Mouse (Mus musculus) heart, embryonic 12.5 days (tissue): Measurements from ENCODE around the gene Csgalnact2. TPM values are rescaled to one million over a fixed set of nuclear protein-coding genes. Genes with fewer than 3 reads are reported as not detected.

ENCODE experiments used
- ATAC-seq: fragments of 200-750 bp; cut with Nextera tagmentation; 2 replicates; pipeline ENCODE4 v1.8.0; 2017; ENCODE audit warnings: moderate TSS enrichment, moderate library complexity; ENCODE audit not compliant: insufficient number of reproducible peaks, low FRiP score
- H3K27ac ChIP-seq: fragments of 300-500 bp; sonication (generic); 2 replicates; pipeline ENCODE4 v1.5.1; 2016; ENCODE audit warnings: mild to moderate bottlenecking, moderate library complexity; ENCODE audit not compliant: poor library complexity, severe bottlenecking
- H3K27me3 ChIP-seq: fragments of 300-500 bp; sonication (generic); replicated peaks from 2 replicates; pipeline ENCODE4 v1.6.1; 2016; ENCODE audit warnings: mild to moderate bottlenecking, moderate library complexity
- H3K36me3 ChIP-seq: fragments of 300-500 bp; sonication (generic); 2 replicates; pipeline ENCODE4 v1.6.1; 2016; ENCODE audit warnings: mild to moderate bottlenecking, moderate library complexity
- H3K4me1 ChIP-seq: fragments of 300-500 bp; sonication (generic); replicated peaks from 2 replicates; pipeline ENCODE4 v1.6.1; 2016; ENCODE audit warnings: mild to moderate bottlenecking
- H3K4me2 ChIP-seq: fragments of 300-500 bp; sonication (generic); 2 replicates; pipeline ENCODE4 v1.6.1; 2016; ENCODE audit warnings: mild to moderate bottlenecking, moderate library complexity
- H3K4me3 ChIP-seq: fragments of 300-500 bp; sonication (generic); 2 replicates; pipeline ENCODE4 v1.5.1; 2016; ENCODE audit warnings: mild to moderate bottlenecking
- H3K9ac ChIP-seq: fragments of 300-500 bp; sonication (generic); 2 replicates; pipeline ENCODE4 v1.6.1; 2016; ENCODE audit warnings: mild to moderate bottlenecking, moderate library complexity
- H3K9me3 ChIP-seq: fragments of 300-500 bp; sonication (generic); replicated peaks from 2 replicates; pipeline ENCODE4 v1.6.1; 2016; ENCODE audit warnings: mild to moderate bottlenecking, moderate library complexity
- WGBS: fragments of 180-500 bp; shearing (Covaris S2); methylation state at CpG from one replicate; pipeline ENCODE4 v1.1.7; 2016; 5-methylcytosine and 5-hydroxymethylcytosine counted together
- polyA plus RNA-seq: library from polyadenylated mRNA; unstranded; fragments of >200 nt; fragmentation: Nextera tagmentation; extraction: Ambion mirVana; gene quantifications from 2 replicates; pipeline ENCODE4 v1.2.1, GENCODE M21; 2016

The Csgalnact2 gene
- polyA plus RNA-seq, 1 experiment from 2014 or later: 13.0 TPM

DNA sequence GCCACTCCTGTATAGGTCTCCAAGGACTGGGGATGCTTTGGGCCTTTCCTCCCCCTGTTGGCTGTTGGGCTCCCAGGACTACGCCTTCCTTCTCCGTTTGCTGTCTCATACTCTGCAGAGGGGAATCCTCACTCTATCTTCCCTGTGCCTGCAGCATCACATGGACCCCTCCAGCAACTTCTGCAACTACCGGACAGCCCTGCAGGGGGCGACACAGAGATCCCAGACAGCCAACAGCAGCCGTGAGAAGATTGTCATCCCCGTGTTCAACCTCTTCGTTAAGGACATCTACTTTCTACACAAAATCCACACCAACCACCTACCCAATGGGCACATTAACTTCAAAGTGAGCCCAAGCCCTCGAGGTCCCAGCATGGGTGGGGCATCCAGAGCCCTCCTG lies 51.0 kb downstream of the Csgalnact2 start:
- Histone ChIP-seq H3K27ac (no peak overlapping the region), H3K4me2 (no peak overlapping the region), H3K4me3 (no peak overlapping the region), H3K27me3 (peaks cover 3% of the 10 kb centered on the region; the same call in 1 of the 2 replicates), H3K9me3 (no peaks in the 10 kb centered on the region), H3K9ac (no peak overlapping the region), H3K4me1 (no peaks in the 10 kb centered on the region), H3K36me3 (no peaks in the 10 kb centered on the region)
- WGBS: 52% methylated on average over 8 of the region's 8 CpGs
- no peak for ATAC-seq

GRCm38 (mm10) chr6:118084596-118084995 lies 54.3 kb downstream of the Csgalnact2 start:
- no peak overlapping the region for H3K27ac ChIP-seq
- H3K9me3 ChIP-seq: no peaks in the 10 kb centered on the region
- no peaks in the 10 kb centered on the region for H3K36me3 ChIP-seq
- no peak overlapping the region for H3K4me3 ChIP-seq
- no peak for ATAC-seq
- WGBS: 78% methylated on average over 8 of the region's 8 CpGs
- no peak overlapping the region for H3K4me2 ChIP-seq
- H3K9ac ChIP-seq: no peak overlapping the region
- H3K4me1 ChIP-seq: no peaks in the 10 kb centered on the region
- H3K27me3 ChIP-seq: peaks cover 17% of the 10 kb centered on the region

DNA sequence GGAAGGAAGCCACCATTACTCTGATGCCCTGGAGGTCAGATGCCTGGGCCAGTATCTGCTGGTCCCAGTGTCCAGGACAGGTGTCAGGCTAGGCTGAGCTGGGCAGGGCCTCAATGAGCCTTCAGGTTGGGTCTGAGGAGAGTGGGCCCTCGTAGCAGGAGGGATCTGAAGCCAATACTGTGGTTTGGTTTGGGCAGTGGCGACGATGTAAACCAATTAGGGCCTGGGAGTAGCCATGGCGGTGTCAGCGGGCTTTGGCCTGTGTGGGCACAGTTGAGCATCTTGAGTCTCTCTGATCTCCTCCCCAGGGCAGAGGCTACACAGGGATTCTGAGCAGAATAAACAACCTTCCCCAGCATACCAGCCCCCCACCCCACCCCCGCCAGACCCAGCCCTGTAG lies 55.3 kb downstream of the Csgalnact2 start:
- no peak overlapping the region for H3K4me2 ChIP-seq
- H3K4me3 ChIP-seq: no peak overlapping the region
- no peaks in the 10 kb centered on the region for H3K9me3 ChIP-seq
- H3K27me3 ChIP-seq: peaks cover 19% of the 10 kb centered on the region
- WGBS: 70% methylated on average over 6 of the region's 6 CpGs
- H3K36me3 ChIP-seq: no peaks in the 10 kb centered on the region
- ATAC-seq: no peak
- no peaks in the 10 kb centered on the region for H3K4me1 ChIP-seq
- no peak overlapping the region for H3K27ac ChIP-seq
- H3K9ac ChIP-seq: no peak overlapping the region

DNA sequence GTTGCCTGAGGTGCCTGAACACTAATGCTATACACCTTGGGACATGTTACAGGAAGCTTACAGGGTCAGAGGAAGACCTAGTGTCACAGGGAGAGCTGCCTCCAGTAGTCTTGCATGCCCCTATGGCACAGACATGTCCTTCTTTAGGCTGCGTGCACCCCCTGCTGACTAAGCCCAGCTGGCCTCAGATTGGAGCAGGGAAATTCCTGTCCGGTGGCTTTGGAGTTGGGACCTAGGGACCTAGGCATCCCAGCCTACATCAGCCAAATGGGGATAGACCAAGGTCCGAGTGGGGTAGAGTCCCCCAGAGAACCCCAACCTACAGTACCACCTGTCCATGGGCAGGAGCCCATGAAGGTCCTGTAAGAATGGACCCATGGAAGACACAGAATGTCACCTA lies 56.6 kb downstream of the Csgalnact2 start:
- 73% methylated on average over 3 of the region's 3 CpGs for WGBS
- Histone ChIP-seq H3K27me3 (peaks cover 26% of the 10 kb centered on the region), H3K36me3 (no peaks in the 10 kb centered on the region)

GRCm38 (mm10) chr6:118080711-118081110 lies 58.2 kb downstream of the Csgalnact2 start:
- H3K27me3 ChIP-seq: peaks cover 28% of the 10 kb centered on the region
- no peak overlapping the region for H3K27ac ChIP-seq
- H3K36me3 ChIP-seq: no peaks in the 10 kb centered on the region
- H3K4me2 ChIP-seq: no peak overlapping the region
- no peak overlapping the region for H3K4me3 ChIP-seq
- H3K4me1 ChIP-seq: peaks cover 10% of the 10 kb centered on the region
- no peak for ATAC-seq
- WGBS: 75% methylated on average over 4 of the region's 4 CpGs
- H3K9ac ChIP-seq: no peak overlapping the region
- no peaks in the 10 kb centered on the region for H3K9me3 ChIP-seq

More for the DNA sequence above, 56.6 kb downstream of the Csgalnact2 start:
- no peak overlapping the region for H3K9ac ChIP-seq
- H3K4me2 ChIP-seq: no peak overlapping the region
- no peaks in the 10 kb centered on the region for H3K9me3 ChIP-seq
- H3K4me1 ChIP-seq: no peaks in the 10 kb centered on the region
- H3K27ac ChIP-seq: no peak overlapping the region
- no peak overlapping the region for H3K4me3 ChIP-seq
- no peak for ATAC-seq

DNA sequence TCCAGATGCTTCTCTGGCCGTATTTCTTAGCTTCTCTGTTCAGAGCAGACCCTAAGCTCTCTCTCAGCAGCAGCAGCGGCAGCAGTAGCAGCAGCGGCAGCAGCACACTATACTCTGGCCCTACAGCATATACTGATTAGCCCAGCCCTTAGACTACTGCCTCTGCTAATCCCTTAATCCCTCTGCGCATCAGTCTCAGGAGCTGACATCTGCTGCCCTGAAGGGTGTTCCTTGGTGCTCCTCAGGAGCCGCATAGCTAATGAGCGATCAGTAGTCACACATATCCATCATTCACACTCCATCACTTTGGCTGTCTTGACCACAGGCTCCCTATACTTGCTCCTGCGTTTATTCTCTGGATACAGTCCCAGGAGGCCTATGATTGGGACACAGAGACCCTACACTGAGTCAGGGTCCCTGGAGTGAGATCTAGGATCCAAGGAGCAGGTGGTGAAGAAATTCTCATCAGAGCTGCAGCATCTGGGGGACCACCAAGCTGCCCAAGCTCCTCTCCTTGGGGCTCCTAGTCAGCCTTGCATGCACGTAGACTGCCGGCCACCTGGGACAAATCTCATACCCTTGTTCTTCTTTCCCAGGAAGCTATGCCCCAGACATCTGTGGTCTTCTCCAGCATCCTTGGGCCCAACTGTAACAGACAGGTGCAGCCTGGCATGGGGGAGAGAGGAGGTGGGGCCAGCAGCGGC lies 59.0 kb downstream of the Csgalnact2 start:
- Histone ChIP-seq H3K4me2 (no peak overlapping the region), H3K4me1 (peaks cover 10% of the 10 kb centered on the region), H3K27me3 (peaks cover 28% of the 10 kb centered on the region), H3K9me3 (no peaks in the 10 kb centered on the region), H3K36me3 (no peaks in the 10 kb centered on the region), H3K9ac (no peak overlapping the region), H3K27ac (no peak overlapping the region), H3K4me3 (no peak overlapping the region)
- WGBS: 56% methylated on average over 10 of the region's 10 CpGs
- ATAC-seq: no peak

GRCm38 (mm10) chr6:118079292-118079691 lies 59.6 kb downstream of the Csgalnact2 start:
- Histone ChIP-seq H3K9ac (no peak overlapping the region), H3K36me3 (no peaks in the 10 kb centered on the region), H3K4me3 (no peak overlapping the region), H3K27ac (no peak overlapping the region), H3K4me1 (peaks cover 14% of the 10 kb centered on the region), H3K9me3 (no peaks in the 10 kb centered on the region), H3K27me3 (peaks cover 28% of the 10 kb centered on the region), H3K4me2 (no peak overlapping the region)
- WGBS: 64% methylated on average over 3 of the region's 3 CpGs
- no peak for ATAC-seq

- no peak overlapping the region for H3K9ac ChIP-seq
- no peak for ATAC-seq
- WGBS: 72% methylated on average over 10 of the region's 10 CpGs
Observed at GRCm38 (mm10) chr6:118078751-118079150, 60.2 kb downstream of the Csgalnact2 start.

DNA sequence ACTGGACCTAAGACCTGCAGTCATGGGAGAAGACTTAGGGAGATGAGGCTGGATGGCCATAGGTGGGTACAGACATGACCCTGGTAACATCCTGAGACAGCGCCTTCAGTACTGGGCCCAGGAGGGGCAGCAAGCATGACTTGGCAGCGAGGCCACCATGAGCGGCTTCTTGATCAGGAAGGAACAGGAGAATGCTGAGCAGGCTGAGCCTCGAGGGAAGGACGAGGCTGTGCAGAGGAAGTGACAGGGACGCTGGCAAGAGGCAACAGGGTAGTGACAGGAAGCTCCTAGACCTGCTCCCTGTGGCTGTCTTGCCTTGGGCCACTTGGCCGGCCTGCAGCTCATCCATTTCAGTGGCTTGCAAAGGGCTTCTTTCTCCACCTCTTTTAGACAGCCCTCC lies 61.5 kb downstream of the Csgalnact2 start:
- Histone ChIP-seq H3K4me1 (peaks cover 26% of the 10 kb centered on the region), H3K9me3 (no peaks in the 10 kb centered on the region), H3K27ac (no peak overlapping the region), H3K4me2 (no peak overlapping the region), H3K4me3 (no peak overlapping the region), H3K36me3 (no peaks in the 10 kb centered on the region), H3K9ac (no peak overlapping the region), H3K27me3 (peaks cover 28% of the 10 kb centered on the region)
- WGBS: 67% methylated on average over 7 of the region's 7 CpGs
- no peak for ATAC-seq

More at GRCm38 (mm10) chr6:118078751-118079150, 60.2 kb downstream of the Csgalnact2 start:
- Histone ChIP-seq H3K27ac (no peak overlapping the region), H3K9me3 (no peaks in the 10 kb centered on the region), H3K36me3 (no peaks in the 10 kb centered on the region), H3K27me3 (peaks cover 28% of the 10 kb centered on the region), H3K4me1 (peaks cover 20% of the 10 kb centered on the region), H3K4me2 (no peak overlapping the region), H3K4me3 (no peak overlapping the region)

DNA sequence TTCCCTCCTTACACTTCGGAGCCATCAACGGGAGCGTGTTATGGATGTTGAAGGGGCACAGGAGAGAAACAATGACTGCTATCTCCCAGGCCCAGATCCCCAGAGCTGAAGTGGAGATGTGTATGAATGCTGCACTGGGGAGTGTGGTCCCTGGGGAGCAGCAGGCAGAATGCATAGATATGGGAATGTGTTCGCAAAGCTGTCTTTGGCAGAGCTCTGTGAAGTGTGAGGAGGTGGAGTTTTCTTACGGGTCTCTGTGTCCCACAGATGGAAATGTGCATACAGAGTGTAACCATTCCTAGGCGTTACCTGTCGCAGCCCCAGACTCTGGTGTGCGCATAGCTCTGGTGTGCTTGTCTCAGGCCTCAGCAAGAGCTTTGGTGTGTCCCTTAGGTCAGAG lies 62.2 kb downstream of the Csgalnact2 start:
- Histone ChIP-seq H3K27ac (no peak overlapping the region), H3K4me1 (peaks cover 26% of the 10 kb centered on the region), H3K27me3 (peaks cover 28% of the 10 kb centered on the region), H3K4me3 (no peak overlapping the region), H3K9ac (no peak overlapping the region), H3K9me3 (no peaks in the 10 kb centered on the region), H3K4me2 (no peak overlapping the region), H3K36me3 (no peaks in the 10 kb centered on the region)
- 61% methylated on average over 8 of the region's 8 CpGs for WGBS
- no peak for ATAC-seq

GRCm38 (mm10) chr6:118076256-118076655 lies 62.7 kb downstream of the Csgalnact2 start:
- ATAC-seq: no peak
- Histone ChIP-seq H3K4me1 (peaks cover 26% of the 10 kb centered on the region), H3K4me2 (no peak overlapping the region), H3K36me3 (no peaks in the 10 kb centered on the region), H3K27me3 (peaks cover 28% of the 10 kb centered on the region), H3K4me3 (no peak overlapping the region), H3K9ac (no peak overlapping the region), H3K9me3 (no peaks in the 10 kb centered on the region), H3K27ac (no peak overlapping the region)
- WGBS: 60% methylated on average over 3 of the region's 3 CpGs

GRCm38 (mm10) chr6:118074151-118074550 lies 64.8 kb downstream of the Csgalnact2 start:
- ATAC-seq: no peak
- H3K27ac ChIP-seq: peak overlapping the region; percentile 41; the same call in 1 of the 2 replicates
- 31% methylated on average over 3 of the region's 3 CpGs for WGBS
- H3K27me3 ChIP-seq: peaks cover 14% of the 10 kb centered on the region; the same call in 1 of the 2 replicates
- no peak overlapping the region for H3K9ac ChIP-seq
- no peaks in the 10 kb centered on the region for H3K36me3 ChIP-seq
- no peaks in the 10 kb centered on the region for H3K9me3 ChIP-seq
- peaks cover 26% of the 10 kb centered on the region for H3K4me1 ChIP-seq
- no peak overlapping the region for H3K4me3 ChIP-seq
- H3K4me2 ChIP-seq: peak overlapping the region; percentile 5; the same call in 1 of the 2 replicates
